Mouse (Mus musculus): ENCODE data around the gene Eva1c. TPM values are rescaled to one million over a fixed set of nuclear protein-coding genes. Genes with fewer than 3 reads are reported as not detected.
A peak's percentile ranks its signal among the peaks of the same experiment; 100 is the strongest.

Eva1c gene
- total RNA-seq, 2 experiments from 2014 or later, result 3.0 to 3.3 TPM

DNA sequence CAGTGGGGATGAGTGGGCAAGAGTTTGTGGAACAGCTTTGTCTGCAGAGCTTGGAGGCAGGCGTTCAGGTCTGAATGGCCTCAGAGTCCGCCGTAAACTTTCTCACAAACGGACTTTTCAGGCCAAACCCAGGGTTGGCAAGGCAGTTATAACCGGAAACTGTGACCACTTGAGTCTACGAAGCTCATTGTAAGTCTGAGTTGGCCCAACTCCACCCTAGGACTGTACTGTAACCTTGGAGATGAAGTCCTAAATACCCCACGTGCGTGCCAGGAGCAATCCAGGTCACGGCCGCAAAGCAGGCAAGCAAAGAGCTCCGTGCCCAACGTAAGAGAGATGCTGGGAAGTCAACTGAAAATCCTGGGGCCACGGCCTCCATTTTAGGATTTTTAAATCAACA is 85.2 kb downstream of the Eva1c start:
- no peak for DNase-seq (ENCODE audit: low spot score in 2 of 2)

DNA sequence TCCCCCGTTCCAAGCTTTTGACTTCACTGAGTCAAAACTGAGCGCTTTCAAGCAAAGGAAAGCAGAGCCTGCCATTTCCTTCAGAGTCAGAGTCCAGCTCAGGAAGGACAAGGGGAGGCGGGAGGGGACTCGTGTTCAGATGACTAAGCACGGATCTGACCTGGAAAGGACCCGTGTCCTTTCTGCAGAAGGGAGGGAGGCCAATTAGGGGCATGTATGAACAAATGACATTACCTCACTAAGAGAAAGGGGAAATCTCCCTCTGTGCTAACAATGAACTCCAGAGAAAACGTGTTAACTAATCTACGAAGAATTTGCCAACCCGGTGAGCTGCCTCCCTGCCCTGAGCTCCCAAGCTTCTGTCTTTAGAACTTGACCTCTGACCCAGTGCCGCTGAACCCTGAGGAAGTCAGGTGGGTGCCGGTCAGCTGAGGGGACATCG is 89.5 kb downstream of the Eva1c start:
- DNase-seq (ENCODE audit: low spot score in 2 of 2), result no peak

- DNase-seq (ENCODE audit: low spot score in 2 of 2), result no peak
Observed at GRCm38 (mm10) chr16:90917156-90917555, 90.6 kb downstream of the Eva1c start.

- DNase-seq (ENCODE audit: low spot score in 2 of 2), result no peak
Observed at GRCm38 (mm10) chr16:90921471-90922159, 95.1 kb downstream of the Eva1c start.

DNA sequence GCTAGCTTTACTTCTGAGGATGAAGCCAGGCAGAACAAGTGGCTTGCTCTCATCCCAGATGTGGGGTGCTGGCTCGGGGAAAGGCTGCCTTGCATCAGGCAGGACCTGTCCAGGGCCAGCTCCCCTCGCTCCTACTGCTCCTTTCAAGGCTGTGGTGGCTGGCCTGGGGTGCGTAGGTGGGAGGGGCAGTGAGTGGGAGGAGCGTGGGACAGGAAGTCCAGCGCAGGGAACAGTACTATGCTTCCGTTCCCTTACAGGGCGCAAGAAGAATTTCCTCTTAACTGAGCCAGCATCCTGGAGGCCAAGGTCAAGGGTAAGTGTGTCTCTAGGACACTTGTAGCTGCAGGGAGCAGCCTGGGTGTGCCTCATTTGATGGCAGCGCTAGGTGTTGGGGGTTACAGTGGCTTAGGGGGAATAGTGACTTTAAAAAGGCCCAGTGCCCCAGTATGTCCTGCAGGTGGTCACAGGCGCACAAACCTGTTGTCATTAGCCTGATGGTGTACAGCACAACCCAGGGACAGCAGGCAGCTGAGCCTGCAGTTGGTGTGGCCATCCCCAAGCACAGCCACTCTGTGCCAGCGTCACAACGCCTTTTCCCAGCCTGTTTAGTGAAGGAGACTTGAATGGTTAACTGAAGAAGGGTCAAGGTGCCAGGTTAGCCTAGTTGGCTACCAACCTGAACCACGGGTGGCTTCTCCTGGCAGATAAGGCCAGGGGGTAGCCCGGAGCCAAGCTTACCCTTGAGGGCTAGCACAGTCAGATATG is 98.3 kb downstream of the Eva1c start:
- DNase-seq (ENCODE audit: low spot score in 2 of 2), result no peak

GRCm38 (mm10) chr16:90925461-90925860 is 98.9 kb downstream of the Eva1c start:
- peak; percentile 72 to 73 for DNase-seq (ENCODE audit: low spot score in 2 of 2)

DNA sequence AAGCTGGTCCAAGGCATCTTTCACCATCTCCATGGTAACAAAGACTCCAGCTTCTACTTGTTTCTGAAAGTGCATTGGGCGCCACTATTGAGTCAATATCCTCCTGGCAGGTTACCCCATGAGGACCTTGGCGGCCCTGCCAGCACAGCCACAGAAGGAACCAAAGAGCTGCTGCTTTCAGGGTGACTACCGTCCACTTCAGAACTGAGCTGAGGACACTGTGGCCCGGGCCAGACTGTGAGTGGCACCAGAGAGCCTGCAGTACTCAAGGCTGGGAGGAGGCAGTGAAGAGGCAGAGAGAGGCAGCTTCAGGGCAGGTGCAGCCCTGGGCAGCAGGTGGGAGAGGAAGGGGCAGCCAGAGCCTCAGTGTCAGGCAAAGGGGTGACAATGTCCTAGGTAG is 100.9 kb downstream of the Eva1c start:
- no peak for DNase-seq (ENCODE audit: low spot score in 2 of 2)

- no peak for DNase-seq (ENCODE audit: low spot score in 2 of 2)
Observed at GRCm38 (mm10) chr16:90933534-90934176, 107.1 kb downstream of the Eva1c start.

DNA sequence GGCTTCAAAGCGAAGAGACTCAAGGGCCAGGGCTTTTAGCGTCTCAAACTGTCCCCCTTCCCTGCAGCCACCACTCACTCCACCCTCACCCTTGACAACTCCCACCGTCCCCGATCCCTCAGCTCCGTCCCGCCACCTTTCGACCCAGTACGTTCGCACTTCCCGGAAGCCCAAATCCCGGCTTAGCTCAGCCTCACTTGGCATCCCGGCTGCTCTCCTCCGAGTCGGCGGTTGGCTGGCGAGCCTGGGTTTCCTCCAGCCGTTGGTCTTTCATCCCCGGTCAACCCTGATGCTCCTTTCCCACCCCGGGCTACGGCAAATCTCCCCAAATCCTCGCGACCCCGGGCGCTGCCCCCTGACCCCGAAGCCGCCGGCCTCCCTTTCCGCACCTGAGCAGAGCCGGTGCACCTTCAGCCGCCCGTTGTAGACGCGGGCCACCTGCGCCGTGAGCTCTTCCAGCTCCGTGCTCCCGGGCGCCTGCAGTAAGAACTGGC is 107.7 kb downstream of the Eva1c start:
- peak; percentile 58 to 63 for DNase-seq (ENCODE audit: low spot score in 2 of 2)

DNA sequence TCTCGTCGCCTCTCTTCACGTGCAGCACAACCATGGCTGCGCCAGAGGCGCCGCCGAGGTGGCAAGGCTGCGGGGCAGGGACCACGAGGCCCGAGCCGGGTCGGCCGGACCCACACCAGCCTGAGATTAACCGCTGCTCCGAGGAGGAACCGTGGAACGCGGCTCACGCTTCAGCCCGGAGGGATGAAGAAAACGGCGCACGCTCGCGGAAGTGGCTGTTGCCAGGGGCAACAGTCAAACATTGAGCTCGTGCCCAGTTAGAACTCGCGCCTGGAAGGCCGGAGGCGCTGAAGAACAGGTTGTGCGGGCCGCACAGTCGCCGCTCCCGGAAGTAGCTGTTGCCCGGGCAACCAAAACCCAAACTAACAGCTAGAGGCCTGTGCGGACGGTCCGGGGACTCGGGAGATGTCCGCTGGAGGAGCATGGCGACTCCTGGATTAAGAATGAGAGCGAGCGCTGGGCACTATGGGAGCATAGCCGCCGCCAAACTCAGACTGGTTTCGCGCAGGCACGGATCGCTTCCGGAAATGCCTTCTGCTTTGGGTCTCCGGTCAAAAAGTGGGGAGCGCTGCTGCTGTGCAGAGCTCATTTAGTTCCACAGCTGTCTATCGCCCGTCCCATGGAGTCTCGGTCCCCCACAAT is 108.3 kb downstream of the Eva1c start, which contains the start of gene Cfap298:
Gene Cfap298, minus strand, starts transcription at position 428 of the 642 bp plus-strand sequence.
- peak; percentile 90 to 94 for DNase-seq (ENCODE audit: low spot score in 2 of 2)

- DNase-seq (ENCODE audit: low spot score in 2 of 2), result no peak
Observed at GRCm38 (mm10) chr16:90941246-90941645, 114.7 kb downstream of the Eva1c start.

DNA sequence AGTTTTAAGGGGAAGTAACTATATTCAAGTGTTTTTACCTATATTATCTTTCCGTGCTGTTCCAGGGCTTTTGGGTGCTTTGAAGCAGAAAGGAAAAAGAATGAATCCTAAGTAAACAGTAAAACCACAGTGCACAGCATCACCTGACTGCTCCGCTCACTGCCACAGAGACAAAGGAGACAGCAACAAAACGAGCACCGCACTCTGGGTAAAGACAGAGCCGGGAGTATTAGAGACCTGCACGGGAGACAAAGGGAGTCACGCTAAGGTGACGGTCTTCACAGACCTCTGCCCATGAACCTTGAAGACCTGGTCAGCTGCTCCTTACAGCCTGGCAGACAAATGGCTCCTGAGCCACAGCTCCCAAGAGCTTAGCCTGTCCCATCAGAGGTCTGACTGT is 120.5 kb downstream of the Eva1c start:
- DNase-seq (ENCODE audit: low spot score in 2 of 2), result no peak

DNA sequence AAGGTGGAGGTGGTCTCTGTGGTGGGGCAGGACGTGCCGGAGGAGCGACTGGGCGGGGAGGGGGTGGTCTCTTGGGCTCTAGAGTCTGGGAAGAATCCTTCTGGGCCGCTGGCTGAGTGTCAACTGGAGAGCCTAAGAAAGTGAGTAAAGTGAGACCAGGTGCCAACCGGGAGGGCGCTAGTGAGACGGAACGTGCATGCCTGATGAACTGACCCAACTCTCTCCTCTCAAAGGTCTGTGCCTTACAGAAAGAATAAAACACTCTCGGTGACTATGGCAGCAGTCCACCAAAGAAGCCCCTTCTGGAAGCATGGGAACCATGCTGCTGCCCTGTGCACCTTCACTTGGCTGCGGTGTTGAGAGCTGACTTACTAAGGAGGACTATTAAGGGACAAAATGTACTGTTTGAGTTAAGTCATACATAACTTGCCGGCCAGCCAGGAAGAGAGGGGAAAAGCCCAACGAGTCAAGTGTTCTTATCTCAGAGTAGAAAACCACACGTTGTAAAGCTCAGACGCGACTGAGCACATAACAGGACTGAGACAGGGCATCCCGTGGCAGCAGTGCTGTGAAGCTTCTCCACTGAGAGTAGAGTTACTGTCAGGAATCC is 123.9 kb downstream of the Eva1c start:
- DNase-seq (ENCODE audit: low spot score in 2 of 2), result no peak

- DNase-seq (ENCODE audit: low spot score in 2 of 2), result peak in 1 of 2 experiments; percentile 18
Observed at GRCm38 (mm10) chr16:90953147-90953546, 126.6 kb downstream of the Eva1c start.

GRCm38 (mm10) chr16:90953770-90954169 is 127.3 kb downstream of the Eva1c start:
- no peak for DNase-seq (ENCODE audit: low spot score in 2 of 2)

Small RNA genes within 50 kb of the gene (microRNA-seq; reads per million reads assigned to microRNA genes)
- 0 reads per million in 2 experiments for gene Gm22933

Other genes starting within 250 kb of the Eva1c start
- 1 to 10 TPM; 5.7 to 6.8 TPM for gene Mis18a, start 99.3 kb upstream of the Eva1c start, total RNA-seq (2021)
- gene Mrap, start 88.5 kb upstream of the Eva1c start, total RNA-seq (2021), result under 1 TPM; 0.45 to 0.74 TPM
- gene Urb1, start 16.3 kb upstream of the Eva1c start, total RNA-seq (2021), result 10 to 100 TPM; 14.3 to 16.4 TPM
- 10 to 100 TPM; 39.8 to 48.0 TPM for gene Cfap298, start 108.4 kb downstream of the Eva1c start, total RNA-seq (2021)
- gene Synj1, start 184.6 kb downstream of the Eva1c start, total RNA-seq (2021), result 100 to 1,000 TPM; 330 to 343 TPM
- gene Paxbp1, start 217.8 kb downstream of the Eva1c start, total RNA-seq (2021), result 10 to 100 TPM; 56.1 to 59.4 TPM

All from left cerebral cortex, adult 18-20 months (tissue).